Mouse (Mus musculus): ENCODE results near the gene Olfr437. TPM values are rescaled to one million over a fixed set of nuclear protein-coding genes. Genes with fewer than 3 reads are reported as not detected.
"Not testable (repeated sequence)": the region's sequence is repeated elsewhere in the genome, so short reads cannot be mapped to it uniquely, and the experiment has no call there.

Gene Olfr437
- not detected for total RNA-seq (2021)

- DNase-seq (ENCODE audit: extremely low spot score in 1 of 2, low spot score in 2 of 2), result no peak
- intact Hi-C loops (cut with DNase I), result no loop called here
These were observed at the start of gene Olfr437 for GRCm38 (mm10) chr6:43162982-43163381. Gene Olfr437, plus strand, starts transcription at chr6:43163282.

GRCm38 (mm10) chr6:43146267-43146666 is 16.8 kb upstream of the Olfr437 start, which contains the start of gene Olfr237-ps1:
Gene Olfr237-ps1, plus strand, starts transcription at chr6:43146567.
- DNase-seq (ENCODE audit: extremely low spot score in 1 of 2, low spot score in 2 of 2); intact Hi-C loops (cut with DNase I): not testable (repeated sequence)

GRCm38 (mm10) chr6:43159502-43159901 is 3.6 kb upstream of the Olfr437 start:
- intact Hi-C loops (cut with DNase I), result no loop called here
- no peak for DNase-seq (ENCODE audit: extremely low spot score in 1 of 2, low spot score in 2 of 2)

- intact Hi-C loops (cut with DNase I), result no loop called here
- DNase-seq (ENCODE audit: extremely low spot score in 1 of 2, low spot score in 2 of 2), result no peak
These were observed 4.2 kb downstream of the Olfr437 start for GRCm38 (mm10) chr6:43167246-43167645.

- DNase-seq (ENCODE audit: extremely low spot score in 1 of 2, low spot score in 2 of 2), result no peak
- intact Hi-C loops (cut with DNase I), result no loop called here
These were observed 8.8 kb downstream of the Olfr437 start, which contains the start of gene Olfr13 for GRCm38 (mm10) chr6:43171840-43172239. Gene Olfr13, plus strand, starts transcription at chr6:43172140.

- DNase-seq (ENCODE audit: extremely low spot score in 1 of 2, low spot score in 2 of 2), result no peak
- intact Hi-C loops (cut with DNase I), result no loop called here
These were observed 15.0 kb downstream of the Olfr437 start for GRCm38 (mm10) chr6:43178129-43178528.

- no peak for DNase-seq (ENCODE audit: extremely low spot score in 1 of 2, low spot score in 2 of 2)
These were observed 15.8 kb downstream of the Olfr437 start for GRCm38 (mm10) chr6:43178584-43179501.

GRCm38 (mm10) chr6:43190986-43191385 is 27.9 kb downstream of the Olfr437 start:
- no peak for DNase-seq (ENCODE audit: extremely low spot score in 1 of 2, low spot score in 2 of 2)
- intact Hi-C loops (cut with DNase I), result no loop called here

More at GRCm38 (mm10) chr6:43178584-43179501, 15.8 kb downstream of the Olfr437 start:
- intact Hi-C loops (cut with DNase I), result no loop called here

GRCm38 (mm10) chr6:43196781-43197180 is 33.7 kb downstream of the Olfr437 start, which contains the start of gene Olfr435:
Gene Olfr435, plus strand, starts transcription at chr6:43197146.
- intact Hi-C loops (cut with DNase I), result no loop called here
- DNase-seq (ENCODE audit: extremely low spot score in 1 of 2, low spot score in 2 of 2), result no peak

- no peak for DNase-seq (ENCODE audit: extremely low spot score in 1 of 2, low spot score in 2 of 2)
- intact Hi-C loops (cut with DNase I), result no loop called here
These were observed 35.0 kb downstream of the Olfr437 start for GRCm38 (mm10) chr6:43198094-43198493.

- intact Hi-C loops (cut with DNase I), result no loop called here
- DNase-seq (ENCODE audit: extremely low spot score in 1 of 2, low spot score in 2 of 2), result no peak
These were observed 39.7 kb downstream of the Olfr437 start for GRCm38 (mm10) chr6:43202786-43203185.

- no peak for DNase-seq (ENCODE audit: extremely low spot score in 1 of 2, low spot score in 2 of 2)
- intact Hi-C loops (cut with DNase I), result no loop called here
These were observed 42.3 kb downstream of the Olfr437 start for GRCm38 (mm10) chr6:43205355-43205754.

GRCm38 (mm10) chr6:43212873-43213272 is 49.8 kb downstream of the Olfr437 start, which contains the start of gene Olfr434:
Gene Olfr434, plus strand, starts transcription at chr6:43213021.
- intact Hi-C loops (cut with DNase I); DNase-seq (ENCODE audit: extremely low spot score in 1 of 2, low spot score in 2 of 2): not testable (repeated sequence)

Other genes with a start within 250 kb of the Olfr437 start
- gene Olfr446, start 241.9 kb upstream of the Olfr437 start, total RNA-seq (2021), result not detected
- not detected for gene Olfr444, start 214.2 kb upstream of the Olfr437 start, total RNA-seq (2021)
- gene Olfr441, start 56.9 kb upstream of the Olfr437 start, total RNA-seq (2021), result under 1 TPM in 1 of 2 experiments, not detected in 1; 0.14 TPM
- gene Olfr237-ps1, start 16.7 kb upstream of the Olfr437 start, total RNA-seq (2021), result not detected
- gene Olfr13, start 8.9 kb downstream of the Olfr437 start, total RNA-seq (2021), result not detected
- gene Olfr435, start 33.9 kb downstream of the Olfr437 start, total RNA-seq (2021), result not detected
- not detected for gene Olfr434, start 49.7 kb downstream of the Olfr437 start, total RNA-seq (2021)
- gene Olfr47, start 68.2 kb downstream of the Olfr437 start, total RNA-seq (2021), result not detected
- gene Arhgef5, start 102.3 kb downstream of the Olfr437 start, total RNA-seq (2021), result 1 to 10 TPM; 4.2 to 4.4 TPM
- not detected for gene Nobox, start 146.3 kb downstream of the Olfr437 start, total RNA-seq (2021)

All from left cerebral cortex, postnatal 10 days (tissue).